Mouse (Mus musculus) WW6 (cell line): ENCODE results near the gene Fam186a.

ENCODE experiments used
- DNase-seq: peaks from one replicate; pipeline ENCODE4 v3.0.0-alpha.2; 2013; ENCODE audit warnings: low read depth, low spot score

Gene Fam186a

GRCm38 (mm10) chr15:99872543-99872942 lies 94.3 kb downstream of the Fam186a start:
- DNase-seq: no peak
